Mouse (Mus musculus) thymus, postnatal 25 days (tissue): ENCODE measurements at regions not wholly inside any gene's neighbourhood (a gene's known extent, or its start where the extent isn't known, plus 50 kb on each side); places are given as distances from the start of the nearest gene placed in this dataset.

ENCODE experiments used
- DNase-seq: peaks from one replicate; pipeline ENCODE4 v3.0.0; 2022

DNA sequence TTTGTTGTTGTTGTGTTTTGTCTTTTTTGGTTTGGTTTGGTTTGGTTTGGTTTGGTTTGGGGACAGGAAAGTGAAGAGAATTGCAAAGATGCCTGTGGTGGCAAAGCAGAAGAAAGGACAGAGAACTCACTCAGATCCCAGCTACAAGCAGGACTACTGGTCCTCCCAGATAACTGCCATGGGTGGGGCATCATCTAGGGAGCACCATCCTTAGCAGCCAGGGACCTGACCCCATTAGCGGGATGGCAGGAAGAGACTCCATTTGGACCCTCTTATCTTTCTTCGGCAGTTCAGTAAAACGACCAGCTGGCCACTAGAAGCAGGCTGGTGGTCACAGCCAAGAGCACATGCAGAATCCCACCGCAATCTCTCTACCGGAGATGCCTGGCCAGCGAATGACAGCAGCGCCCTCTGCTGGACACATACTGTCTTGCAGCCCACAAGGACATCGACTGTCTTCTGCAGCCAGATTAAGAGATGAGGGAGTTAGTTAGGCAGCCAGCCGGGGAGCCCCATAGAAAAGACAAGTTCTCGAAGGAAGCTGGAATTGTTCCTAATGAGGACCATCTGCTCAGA is 119.8 kb downstream of the Gm9195 start:
- peak; percentile 59 for DNase-seq

DNA sequence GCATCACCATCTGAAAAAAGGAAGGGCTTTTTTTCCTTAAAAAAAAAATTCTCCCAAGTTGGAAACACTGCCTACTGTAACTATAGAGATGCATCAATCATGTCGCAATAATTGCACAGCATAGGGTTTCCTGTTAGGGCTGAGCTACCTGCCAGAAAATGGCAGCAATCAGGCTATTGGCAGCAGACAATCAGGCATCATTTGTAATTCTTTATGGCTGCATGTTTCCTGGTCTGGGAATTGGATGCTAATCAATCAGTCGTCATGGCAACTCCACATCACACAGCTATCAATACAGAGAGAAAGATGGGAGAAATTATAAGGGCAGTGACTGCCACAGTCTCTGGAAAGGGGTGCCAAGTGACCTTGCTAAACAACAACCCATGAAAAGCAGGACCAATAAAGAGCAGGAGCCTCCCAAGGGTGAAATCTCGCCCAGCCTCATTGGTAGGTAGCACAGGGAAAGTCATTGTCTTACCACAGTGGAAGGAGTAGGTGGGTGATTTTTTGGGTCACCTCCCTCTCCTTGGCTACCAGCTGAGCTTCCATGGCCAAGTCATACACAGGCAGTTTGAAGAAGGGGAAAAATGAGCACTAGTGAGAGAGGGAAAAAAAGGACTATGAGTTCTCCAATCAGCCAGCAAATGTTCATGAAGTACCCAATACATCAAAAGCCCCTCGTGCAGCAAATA is 130.7 kb downstream of the Gm9195 start:
- no peak for DNase-seq

DNA sequence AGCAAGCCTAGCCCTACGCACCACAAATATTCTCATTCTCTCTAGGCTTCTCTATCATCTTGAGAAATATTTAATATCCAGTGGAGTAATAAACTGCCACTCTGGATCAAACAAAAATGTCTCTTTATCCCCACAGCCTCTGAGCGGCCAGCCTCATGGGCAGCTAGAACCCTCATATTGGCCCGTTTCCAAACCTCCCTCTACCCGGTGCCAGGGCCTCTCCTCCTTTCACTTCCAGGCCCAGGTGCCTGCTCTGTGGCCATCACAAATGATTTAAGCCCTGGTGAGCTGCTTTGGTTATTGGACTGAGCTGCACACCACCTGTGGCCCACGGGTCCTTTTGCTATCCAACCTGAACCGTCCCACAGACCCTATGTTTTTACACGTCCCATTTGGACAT is 131.5 kb downstream of the Gm9195 start:
- DNase-seq = no peak

- DNase-seq = no peak
These were observed 133.7 kb downstream of the Gm9195 start for GRCm38 (mm10) chr14:72357915-72358314.

- no peak for DNase-seq
These were observed 149.5 kb downstream of the Gm9195 start for GRCm38 (mm10) chr14:72342181-72342580.

DNA sequence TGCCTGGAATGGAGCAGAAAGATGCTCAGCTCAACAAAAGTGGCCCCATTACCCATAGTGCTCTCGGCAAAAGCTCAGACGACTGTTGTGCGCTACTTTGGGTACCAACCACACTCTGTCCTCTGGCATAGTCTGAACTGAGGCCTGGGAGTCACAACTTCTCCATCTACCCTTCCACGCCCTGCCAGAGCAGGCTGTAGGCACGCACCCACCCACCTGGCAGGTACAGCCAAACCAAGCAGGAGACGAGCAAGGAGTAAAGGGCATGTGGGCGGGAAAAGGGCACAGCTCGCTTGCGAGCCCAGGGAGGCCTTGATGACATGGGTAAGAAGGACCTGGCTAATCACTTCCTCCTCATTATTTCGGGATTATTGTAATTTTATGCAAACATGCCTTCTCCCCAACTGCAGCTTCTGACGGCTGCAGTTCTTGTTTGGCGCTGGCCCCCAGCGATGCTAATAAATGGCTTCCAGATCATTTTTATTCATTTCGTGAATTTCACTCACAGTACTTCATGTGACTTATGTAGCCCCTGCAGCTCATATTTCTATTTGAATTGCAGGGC is 150.0 kb downstream of the Gm9195 start:
- DNase-seq = no peak

DNA sequence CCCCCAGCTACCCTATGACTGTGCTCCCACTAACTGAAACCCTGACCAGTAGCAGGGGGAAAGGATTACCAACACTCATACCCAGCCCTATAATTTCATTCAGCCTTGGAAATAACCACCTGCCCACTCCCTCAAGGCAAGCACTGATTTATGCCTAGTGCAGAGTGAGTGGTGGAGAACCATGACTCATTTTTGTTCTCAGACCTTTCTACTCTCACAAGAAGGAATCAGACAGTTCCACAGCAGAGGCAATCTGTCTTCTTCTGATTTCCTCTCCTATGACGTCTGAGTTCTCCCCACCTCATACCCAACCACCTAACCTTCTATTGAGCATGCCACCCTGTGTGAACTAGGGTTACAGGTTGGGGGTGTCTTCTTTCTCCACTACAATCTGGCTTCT is 153.6 kb downstream of the Gm9195 start:
- no peak for DNase-seq

- DNase-seq = no peak
These were observed 187.8 kb downstream of the Gm9195 start for GRCm38 (mm10) chr14:72303856-72304255.

DNA sequence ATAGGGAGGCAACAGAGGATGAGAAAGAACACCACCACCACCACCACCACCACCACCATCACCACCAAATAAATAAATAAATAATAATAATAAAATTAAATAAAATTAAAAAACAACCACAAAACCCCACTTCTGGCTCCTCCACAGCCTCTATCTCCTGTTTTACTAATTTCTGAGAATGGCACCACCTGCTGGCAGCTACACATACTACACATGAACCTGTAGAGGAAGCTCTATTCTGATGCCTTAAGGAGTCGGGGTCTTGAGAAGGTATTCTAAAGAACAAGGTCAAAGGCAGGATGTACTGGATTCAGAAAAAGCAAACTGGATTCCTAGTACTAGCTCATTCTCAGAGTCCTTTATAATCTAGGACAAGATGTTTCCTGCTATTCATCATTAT is 191.6 kb downstream of the Gm9195 start:
- peak; percentile 23 for DNase-seq

- no peak for DNase-seq
These were observed 197.0 kb downstream of the Gm9195 start for GRCm38 (mm10) chr14:72294631-72295030.

DNA sequence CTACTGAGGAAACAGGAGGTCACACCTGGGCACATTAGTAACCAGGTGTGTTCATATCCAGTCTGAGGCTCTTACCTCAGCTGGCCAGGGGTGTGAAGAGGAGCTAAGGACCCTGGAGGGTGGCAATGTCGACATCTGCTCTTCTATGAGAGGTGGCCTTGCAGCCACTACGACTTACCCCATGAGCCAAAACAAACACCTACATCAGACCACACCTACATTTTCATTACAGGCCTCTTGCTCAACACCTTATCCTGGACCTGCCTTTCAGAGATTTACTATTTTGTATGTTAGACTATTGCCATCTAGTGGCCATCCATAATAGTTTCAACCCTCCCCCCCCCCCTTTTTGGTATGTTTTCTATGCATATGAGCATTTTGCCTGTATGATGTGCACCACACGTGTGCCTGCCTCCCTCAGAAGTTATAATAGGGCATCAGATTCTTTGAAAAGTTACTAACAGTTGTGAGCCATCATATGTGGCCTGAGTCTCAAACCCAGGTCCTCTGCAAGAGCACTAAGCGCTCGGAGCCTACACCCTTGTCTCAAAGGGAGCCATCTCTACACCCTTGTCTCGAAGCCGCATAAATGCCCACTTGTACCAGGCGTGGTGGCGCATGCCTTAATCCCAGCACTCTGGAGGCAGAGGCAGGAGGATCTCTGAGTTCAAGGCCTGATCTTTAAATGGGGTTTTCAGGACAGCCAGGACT is 197.8 kb downstream of the Gm9195 start:
- DNase-seq = no peak

DNA sequence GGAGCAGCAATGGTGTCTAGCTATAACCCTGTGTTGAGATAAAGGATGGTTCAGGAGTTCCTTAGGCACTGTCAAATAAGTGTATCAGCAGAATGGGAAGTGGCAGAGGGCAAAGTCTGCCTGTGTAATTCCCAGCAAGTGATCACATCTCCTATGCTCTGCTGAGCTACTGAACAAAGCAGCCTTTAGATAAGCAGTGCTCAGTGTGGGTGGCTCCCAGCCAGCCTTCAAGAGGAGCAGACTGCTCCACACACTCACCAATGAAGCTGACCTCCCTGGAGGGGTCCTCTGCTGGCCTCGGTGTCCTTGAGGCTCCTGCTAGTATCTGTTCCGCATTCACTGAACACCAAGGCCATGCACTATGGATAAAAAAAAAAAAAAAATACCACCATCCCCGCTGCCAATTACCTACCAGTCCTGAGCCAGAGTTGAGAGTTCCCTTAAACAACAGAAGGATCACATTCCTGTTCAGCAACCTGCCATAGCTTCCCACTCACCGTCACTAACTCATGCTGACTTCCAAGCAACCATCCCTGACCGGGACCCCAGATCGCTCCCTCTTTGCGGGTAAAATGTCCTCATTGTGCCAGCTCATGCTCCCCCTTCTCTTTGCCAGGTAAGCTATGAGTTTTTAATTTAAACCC is 198.9 kb downstream of the Gm9195 start:
- no peak for DNase-seq

DNA sequence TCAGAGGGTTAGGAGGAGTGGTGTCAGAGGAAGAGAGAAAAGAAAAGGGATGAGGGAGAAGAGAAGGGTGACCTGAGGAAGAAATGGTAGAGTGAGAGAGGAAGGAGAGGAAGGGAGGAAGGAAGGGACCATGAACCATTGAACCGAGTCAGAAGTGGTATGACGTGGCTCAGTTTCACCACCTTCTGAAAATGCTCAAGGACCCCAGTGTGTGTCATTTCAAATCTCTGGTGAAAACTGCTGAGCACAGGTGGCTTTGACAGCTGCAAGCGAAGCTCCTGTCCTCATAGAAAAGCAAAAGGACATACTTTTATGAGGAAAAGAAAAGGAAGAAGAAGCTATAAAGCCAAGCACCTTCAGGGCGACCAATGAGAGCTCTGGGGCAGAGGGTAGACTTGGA is 214.3 kb downstream of the Gm9195 start:
- no peak for DNase-seq

DNA sequence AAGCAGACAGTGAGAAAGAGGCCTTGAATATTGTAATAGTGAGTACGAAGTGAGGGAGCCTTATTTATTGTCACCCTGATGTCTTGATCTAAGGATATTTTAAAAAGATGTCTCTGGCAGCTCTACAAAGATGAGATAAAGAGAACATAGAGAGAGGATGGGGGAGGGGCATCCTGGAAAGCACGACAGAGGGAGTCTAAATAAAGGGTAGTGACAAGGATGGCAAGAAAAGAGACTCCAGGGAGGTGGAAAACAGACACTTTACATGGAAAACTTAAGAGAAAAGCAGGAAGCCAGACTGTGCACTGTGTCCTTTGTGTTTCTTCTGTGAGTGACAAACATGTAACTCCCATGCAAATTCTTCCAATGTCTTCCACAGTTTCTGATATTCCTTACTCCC is 232.4 kb downstream of the Gm9195 start:
- DNase-seq = no peak

GRCm38 (mm10) chr14:72241872-72242271 is 249.8 kb downstream of the Gm9195 start:
- DNase-seq = no peak

- DNase-seq = no peak
These were observed 251.4 kb downstream of the Gm9195 start for GRCm38 (mm10) chr14:72240272-72240671.

DNA sequence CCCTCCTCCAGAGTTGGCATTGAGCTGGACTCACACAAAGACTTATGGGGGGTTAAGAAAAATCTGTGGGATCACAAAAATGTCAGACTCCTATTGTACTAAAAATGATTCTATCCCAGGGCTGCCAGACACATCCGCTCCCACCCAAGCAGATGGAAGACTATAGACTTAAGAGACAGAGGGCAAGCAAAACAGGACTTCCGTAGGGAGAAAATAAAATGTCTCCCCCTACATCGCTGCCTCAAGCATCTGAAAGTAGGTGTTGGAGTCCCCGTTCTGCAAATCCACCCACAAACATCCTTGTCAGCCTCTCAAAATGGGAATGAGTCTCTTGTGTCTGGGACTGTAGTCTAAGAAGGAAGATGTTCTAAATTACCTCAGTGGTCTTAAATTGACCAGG is 253.3 kb downstream of the Gm9195 start:
- no peak for DNase-seq

GRCm38 (mm10) chr14:72234234-72235075 is 257.2 kb downstream of the Gm9195 start:
- DNase-seq = no peak

GRCm38 (mm10) chr14:72227853-72228252 is 263.8 kb downstream of the Gm9195 start:
- no peak for DNase-seq

DNA sequence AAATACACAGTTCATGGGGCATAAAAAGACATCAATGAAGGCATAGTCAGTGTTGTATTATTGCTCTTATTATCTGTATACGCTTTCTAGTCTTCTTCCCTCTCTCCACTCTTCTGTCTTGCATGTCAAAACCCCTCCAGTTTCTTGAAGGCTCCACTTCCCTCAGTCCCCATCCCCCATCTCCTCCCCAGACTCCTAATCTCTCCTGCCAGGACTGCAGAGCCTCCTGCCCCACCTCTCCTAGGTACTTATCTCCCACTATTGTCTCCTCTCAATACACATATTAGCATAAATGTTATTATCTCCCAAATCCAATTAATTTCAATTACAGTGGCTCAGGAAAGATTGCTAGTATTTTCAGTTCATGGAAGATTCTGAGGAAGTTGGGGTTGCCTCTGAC is 264.2 kb downstream of the Gm9195 start:
- no peak for DNase-seq

- DNase-seq = no peak
These were observed 264.7 kb downstream of the Gm9195 start for GRCm38 (mm10) chr14:72226946-72227345.

GRCm38 (mm10) chr14:72222836-72223235 is 268.8 kb downstream of the Gm9195 start:
- no peak for DNase-seq

DNA sequence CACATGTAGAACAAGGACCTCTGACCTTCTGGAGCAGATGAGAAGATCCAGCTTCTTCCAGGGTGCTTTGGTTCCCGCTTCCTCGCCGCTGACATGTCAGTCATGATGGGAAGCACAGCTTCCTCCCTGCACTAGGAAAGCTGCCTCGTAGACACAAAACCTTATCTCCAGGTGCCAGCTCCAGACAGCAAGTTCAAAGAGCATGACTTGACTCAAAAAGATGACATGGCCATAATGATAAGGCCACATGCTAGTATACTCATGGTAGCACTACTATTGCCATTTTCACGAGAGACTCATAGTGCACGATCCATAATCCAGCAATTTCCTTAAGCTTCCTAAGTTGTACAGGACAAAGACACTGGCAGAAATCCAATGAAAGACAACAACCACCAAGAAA is 272.1 kb downstream of the Gm9195 start:
- no peak for DNase-seq
